Mouse (Mus musculus) lung, adult 2 months (tissue): ENCODE data around the gene Fam219b.

Experiments used
- CTCF ChIP-seq: fragments of 200-500 bp; IDR thresholded peaks from 2 replicates; pipeline ENCODE4 v1.5.1; 2011; ENCODE audit warnings: mild to moderate bottlenecking, low read length, control low read depth; ENCODE audit not compliant: insufficient read depth
- POLR2A ChIP-seq: fragments of 200-500 bp; IDR thresholded peaks from 2 replicates; pipeline ENCODE4 v1.6.1; 2011; ENCODE audit warnings: low read depth, mild to moderate bottlenecking, control low read depth, low read length, borderline replicate concordance; ENCODE audit errors: extremely low read depth

- TF ChIP-seq POLR2A (no peak), CTCF (no peak)
Observed at GRCm38 (mm10) chr9:57526435-57526834, 10.9 kb upstream of the Fam219b start.
